Mouse (Mus musculus) megakaryocyte, embryonic 14.5 days (primary cell): ENCODE measurements at regions not wholly inside any gene's neighbourhood (a gene's known extent, or its start where the extent isn't known, plus 50 kb on each side); places are given as distances from the start of the nearest gene placed in this dataset.

Experiments
- FLI1 ChIP-seq: IDR thresholded peaks from 2 replicates; pipeline ENCODE4 v1.6.1; 2012; ENCODE audit warnings: low read length, inconsistent platforms, mixed read lengths
- GATA1 ChIP-seq: IDR thresholded peaks from 3 replicates; pipeline ENCODE4 v1.6.1; 2012; ENCODE audit warnings: mixed read lengths, low read length, inconsistent platforms, borderline replicate concordance

- no peak for TF ChIP-seq GATA1
- TF ChIP-seq FLI1, result no peak
Observed at GRCm38 (mm10) chr12:29164701-29165100, 363.5 kb upstream of the Myt1l start.
